Mouse (Mus musculus) kidney, embryonic 16.5 days (tissue): ENCODE results near the gene Lmtk3. TPM values are rescaled to one million over a fixed set of nuclear protein-coding genes. Genes with fewer than 3 reads are reported as not detected.

ENCODE experiments used
- ATAC-seq: fragments of 200-750 bp; cut with Nextera tagmentation; 2 replicates; pipeline ENCODE4 v1.8.0; 2017; ENCODE audit warnings: moderate TSS enrichment; ENCODE audit not compliant: low FRiP score, low TSS enrichment
- H3K27ac ChIP-seq: fragments of 300-500 bp; sonication (generic); 2 replicates; pipeline ENCODE4 v1.5.1; 2014; ENCODE audit warnings: low read length
- H3K27me3 ChIP-seq: fragments of 300-500 bp; sonication (generic); 2 replicates; pipeline ENCODE4 v1.6.1; 2014; ENCODE audit warnings: low read length, control low read depth, mixed read lengths; ENCODE audit not compliant: insufficient read depth
- H3K36me3 ChIP-seq: fragments of 300-500 bp; sonication (generic); 2 replicates; pipeline ENCODE4 v1.6.1; 2014; ENCODE audit warnings: low read length, control low read depth, mixed read lengths; ENCODE audit not compliant: insufficient read depth
- H3K4me1 ChIP-seq: fragments of 300-500 bp; sonication (generic); 2 replicates; pipeline ENCODE4 v1.6.1; 2014; ENCODE audit warnings: low read length, control low read depth, mixed read lengths; ENCODE audit not compliant: insufficient read depth
- H3K4me2 ChIP-seq: fragments of 300-500 bp; sonication (generic); replicated peaks from 2 replicates; pipeline ENCODE4 v1.6.1; 2014; ENCODE audit warnings: low read depth, low read length
- H3K4me3 ChIP-seq: fragments of 300-500 bp; sonication (generic); 2 replicates; pipeline ENCODE4 v1.5.1; 2014; ENCODE audit warnings: mild to moderate bottlenecking, low read length
- H3K9ac ChIP-seq: fragments of 300-500 bp; sonication (generic); replicated peaks from 2 replicates; pipeline ENCODE4 v1.6.1; 2014; ENCODE audit warnings: low read length
- H3K9me3 ChIP-seq: fragments of 300-500 bp; sonication (generic); 2 replicates; pipeline ENCODE4 v1.6.1; 2016; ENCODE audit warnings: low read length, control low read depth
- WGBS: fragments of 180-500 bp; shearing (Covaris S2); extraction: QIAGEN DNeasy Blood & Tissue Kit; methylation state at CpG from one replicate; pipeline ENCODE4 v1.1.7; 2014; 5-methylcytosine and 5-hydroxymethylcytosine counted together
- polyA plus RNA-seq: library from polyadenylated mRNA; unstranded; fragments of >200 nt; fragmentation: Nextera tagmentation; extraction: Ambion mirVana; gene quantifications from 2 replicates; pipeline ENCODE4 v1.2.1, GENCODE M21; 2015

Gene Lmtk3
- polyA plus RNA-seq, 1 experiment from 2014 or later: 1.3 TPM

DNA sequence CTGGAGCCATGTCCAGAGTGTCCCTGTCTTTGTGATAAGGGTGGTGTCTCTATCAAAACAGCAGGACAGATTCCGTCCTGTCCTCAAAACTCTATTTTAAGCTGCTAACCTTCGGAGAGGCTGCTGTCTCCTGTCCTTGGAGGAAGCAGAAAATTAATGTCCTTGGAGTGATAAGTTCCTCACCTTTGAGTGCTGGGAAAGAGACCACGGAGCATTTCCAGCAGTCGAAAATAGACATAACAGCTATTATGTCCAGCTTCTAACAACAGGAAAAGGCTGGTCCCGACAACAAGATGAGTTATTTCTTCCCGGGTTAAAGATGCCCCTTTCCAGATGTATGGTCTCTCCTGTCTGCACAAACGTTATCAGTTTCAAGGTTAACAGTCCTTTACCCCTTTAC is 8.3 kb upstream of the Lmtk3 start:
- H3K4me2 ChIP-seq: no peak overlapping the region
- peaks cover 7% of the 10 kb centered on the region for H3K4me1 ChIP-seq
- ATAC-seq: no peak
- H3K9me3 ChIP-seq: no peaks in the 10 kb centered on the region
- no peak overlapping the region for H3K4me3 ChIP-seq
- H3K9ac ChIP-seq: no peak overlapping the region
- no peak overlapping the region for H3K27ac ChIP-seq
- no peaks in the 10 kb centered on the region for H3K36me3 ChIP-seq
- H3K27me3 ChIP-seq: no peaks in the 10 kb centered on the region
- 56% methylated on average over 7 of the region's 7 CpGs for WGBS

DNA sequence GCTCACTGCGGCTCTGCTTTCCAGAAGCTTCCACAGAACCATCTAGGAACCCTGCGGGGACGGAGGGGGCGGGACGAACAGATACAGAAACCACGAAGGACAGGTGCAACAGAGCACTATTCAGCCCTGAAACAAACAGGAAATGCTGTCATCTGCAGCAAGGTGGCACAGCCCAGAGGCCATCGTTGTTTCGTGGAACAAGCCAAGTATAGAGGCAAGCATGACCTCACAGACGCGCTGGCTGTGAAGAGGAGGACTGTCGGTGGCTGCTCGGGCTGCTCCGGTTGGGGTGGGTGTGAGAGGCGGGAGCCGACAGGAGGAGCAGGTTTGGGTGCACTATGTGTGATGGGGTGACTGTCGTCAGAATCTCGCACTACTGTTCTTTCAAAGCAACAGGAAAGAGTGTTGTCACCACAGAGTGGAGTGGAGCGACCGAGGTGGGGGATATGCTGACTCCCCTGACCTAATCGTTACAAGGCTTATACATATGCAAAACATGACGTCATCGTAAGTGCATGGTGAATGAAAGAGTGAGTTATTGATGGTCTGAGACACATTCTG is 4.4 kb upstream of the Lmtk3 start:
- Histone ChIP-seq H3K9me3 (no peaks in the 10 kb centered on the region), H3K27ac (no peak overlapping the region), H3K4me2 (peak overlapping the region; percentile 42), H3K4me3 (peak overlapping the region; percentile 4; the same call in 1 of the 2 replicates), H3K27me3 (no peaks in the 10 kb centered on the region), H3K36me3 (no peaks in the 10 kb centered on the region), H3K4me1 (peaks cover 11% of the 10 kb centered on the region), H3K9ac (no peak overlapping the region; the same call in 1 of the 2 replicates)
- peak; percentile 39; the same call in 1 of the 2 replicates for ATAC-seq
- 17% methylated on average over 22 of the region's 22 CpGs for WGBS

DNA sequence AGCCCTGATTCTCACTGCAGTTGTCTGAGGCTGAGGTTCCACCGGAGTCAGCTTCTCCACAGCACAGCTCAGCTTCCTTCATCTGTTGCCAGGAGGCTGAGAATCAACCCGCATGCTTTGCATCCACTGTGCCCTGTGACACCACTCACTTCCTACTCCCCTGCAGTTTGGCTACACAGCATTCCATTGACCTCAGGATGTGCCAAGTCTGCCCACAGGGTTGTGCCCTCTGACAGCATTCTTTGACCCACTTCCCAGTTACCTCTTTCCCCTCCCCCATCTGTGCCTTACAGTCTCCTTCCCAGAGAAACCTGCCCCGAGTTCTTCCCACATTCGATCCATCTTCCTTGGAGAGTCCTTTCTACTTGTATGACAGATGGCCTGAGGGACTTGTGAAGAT is 1.3 kb upstream of the Lmtk3 start:
- Histone ChIP-seq H3K4me1 (peaks cover 30% of the 10 kb centered on the region), H3K27ac (no peak overlapping the region), H3K9me3 (no peaks in the 10 kb centered on the region), H3K36me3 (no peaks in the 10 kb centered on the region), H3K27me3 (no peaks in the 10 kb centered on the region), H3K4me3 (no peak overlapping the region), H3K9ac (no peak overlapping the region), H3K4me2 (no peak overlapping the region)
- WGBS: 63% methylated on average over 4 of the region's 4 CpGs
- ATAC-seq: no peak

DNA sequence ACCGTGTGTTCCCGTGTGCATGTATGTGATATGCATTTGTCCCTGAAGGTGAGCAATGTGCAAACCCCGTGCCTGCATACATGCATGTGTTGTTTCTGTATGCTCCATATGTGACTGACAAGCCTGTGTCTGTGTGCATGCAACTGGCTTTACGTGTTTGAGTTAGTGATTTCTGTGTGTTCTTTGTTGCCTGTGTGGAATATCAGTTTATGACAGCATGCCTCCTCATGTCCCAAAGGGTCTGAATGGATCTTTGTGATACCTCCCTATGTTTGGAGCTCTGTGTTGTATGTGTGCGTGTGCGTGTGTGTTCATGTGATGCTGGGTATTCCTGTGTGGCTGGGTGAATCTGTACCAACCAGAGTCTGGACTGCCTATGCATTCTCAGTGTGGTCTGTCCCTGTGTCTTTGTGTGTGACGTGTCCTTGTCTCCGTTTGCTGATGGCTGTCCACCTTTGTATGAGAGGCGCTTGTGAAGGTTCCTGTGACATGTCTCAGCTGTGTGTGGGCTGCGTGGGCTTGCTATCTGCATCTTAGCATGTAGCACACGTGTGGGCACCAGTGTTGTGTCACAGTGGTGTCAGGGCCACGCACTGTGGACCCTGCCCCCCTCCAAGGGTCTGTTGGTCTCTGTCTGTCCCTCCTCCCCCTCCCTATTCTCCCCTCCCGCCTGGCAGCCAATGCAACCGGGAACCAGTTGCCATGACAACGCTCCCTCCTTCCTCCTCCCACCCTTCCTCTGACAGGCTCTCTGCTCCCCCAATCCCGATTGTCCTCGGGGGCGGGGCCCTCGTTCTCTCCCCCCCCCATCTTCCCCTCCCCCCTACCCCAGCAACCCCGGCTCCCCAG is 1.2 kb downstream of the Lmtk3 start, which contains the start of gene Sult2b1:
Sult2b1 (minus strand) TSS at position 146 of the 849 bp plus-strand sequence.
- WGBS: 25% methylated on average over 19 of the region's 20 CpGs
- Histone ChIP-seq H3K27ac (no peak within 1 kb of the TSS), H3K9me3 (no peaks in the 10 kb centered on the region), H3K9ac (peak within 1 kb of the TSS; percentile 80), H3K4me2 (peak within 1 kb of the TSS; percentile 94), H3K4me1 (peaks cover 23% of the 10 kb centered on the region), H3K4me3 (peak within 1 kb of the TSS; percentile 70), H3K36me3 (peaks cover 1% of the 10 kb centered on the region), H3K27me3 (no peaks in the 10 kb centered on the region)
- ATAC-seq: peak; percentile 27; the same call in 1 of the 2 replicates

DNA sequence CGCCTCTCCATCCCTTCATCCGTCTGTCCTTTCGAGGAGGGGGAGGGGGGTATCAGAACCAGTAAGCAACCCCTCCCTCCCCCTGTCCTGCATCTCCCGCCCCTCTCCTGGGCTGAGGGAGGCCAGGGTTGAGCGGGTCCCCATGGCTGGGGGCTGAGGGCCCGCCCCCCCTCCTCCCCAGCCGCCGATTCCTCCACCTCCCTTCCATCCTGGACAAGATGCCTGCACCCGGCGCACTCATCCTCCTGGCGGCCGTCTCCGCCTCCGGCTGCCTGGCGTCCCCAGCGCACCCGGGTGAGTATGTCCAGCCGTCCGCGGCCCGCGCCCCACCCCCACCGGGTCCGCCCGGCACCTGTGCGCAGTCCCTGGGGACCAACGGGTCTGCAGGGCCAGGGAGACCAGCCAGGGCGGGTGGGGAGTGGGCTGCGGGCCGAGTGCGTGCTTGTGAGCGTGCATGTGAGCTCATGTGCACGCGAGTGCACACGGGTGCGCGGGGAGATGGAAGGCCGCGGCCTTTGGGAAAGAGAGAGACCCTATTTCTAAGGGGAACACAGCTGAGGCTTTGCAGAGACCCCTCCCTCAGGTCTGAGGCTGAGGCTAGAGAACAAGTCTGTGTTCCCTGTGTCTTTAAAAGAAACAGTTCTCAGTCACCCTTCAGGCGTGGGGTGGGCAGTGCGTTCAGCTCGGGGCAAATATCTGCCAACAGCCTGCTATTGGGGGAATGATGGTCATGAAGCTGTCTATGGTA is 2.0 kb downstream of the Lmtk3 start:
- H3K9ac ChIP-seq: peak overlapping the region; percentile 74
- peak overlapping the region; percentile 70 for H3K4me3 ChIP-seq
- WGBS: under 1% methylated on average over 38 of the region's 42 CpGs
- no peaks in the 10 kb centered on the region for H3K9me3 ChIP-seq
- H3K27me3 ChIP-seq: no peaks in the 10 kb centered on the region
- H3K4me1 ChIP-seq: peaks cover 25% of the 10 kb centered on the region
- H3K27ac ChIP-seq: peak overlapping the region; percentile 43; the same call in 1 of the 2 replicates
- ATAC-seq: peak; percentile 46
- peaks cover 8% of the 10 kb centered on the region for H3K36me3 ChIP-seq
- peak overlapping the region; percentile 94 for H3K4me2 ChIP-seq

DNA sequence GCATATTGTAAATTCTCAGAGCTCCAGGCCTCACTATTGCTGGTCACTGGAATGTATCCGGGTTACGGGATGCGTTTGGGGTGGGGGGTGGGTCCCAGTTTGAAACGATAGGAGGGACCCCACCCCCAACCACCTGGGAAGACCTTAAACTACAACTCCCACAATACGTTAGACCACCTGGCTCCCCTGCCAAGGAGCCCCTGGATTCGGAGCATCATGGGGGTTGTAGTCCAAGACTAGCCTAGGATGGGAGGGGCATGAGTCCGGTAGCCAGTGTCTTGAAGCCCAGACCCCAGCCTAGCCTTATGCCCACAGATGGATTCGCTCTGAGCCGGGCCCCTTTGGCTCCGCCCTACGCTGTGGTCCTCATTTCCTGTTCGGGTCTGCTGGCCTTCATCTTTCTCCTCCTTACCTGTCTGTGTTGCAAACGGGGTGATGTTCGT is 2.6 kb downstream of the Lmtk3 start:
- Histone ChIP-seq H3K27ac (no peak overlapping the region), H3K27me3 (no peaks in the 10 kb centered on the region), H3K9me3 (no peaks in the 10 kb centered on the region), H3K4me3 (peak overlapping the region; percentile 70), H3K36me3 (peaks cover 8% of the 10 kb centered on the region), H3K9ac (peak overlapping the region; percentile 74), H3K4me2 (peak overlapping the region; percentile 94), H3K4me1 (peaks cover 30% of the 10 kb centered on the region)
- 0% methylated on average over 14 of the region's 14 CpGs for WGBS
- peak; percentile 74 for ATAC-seq

DNA sequence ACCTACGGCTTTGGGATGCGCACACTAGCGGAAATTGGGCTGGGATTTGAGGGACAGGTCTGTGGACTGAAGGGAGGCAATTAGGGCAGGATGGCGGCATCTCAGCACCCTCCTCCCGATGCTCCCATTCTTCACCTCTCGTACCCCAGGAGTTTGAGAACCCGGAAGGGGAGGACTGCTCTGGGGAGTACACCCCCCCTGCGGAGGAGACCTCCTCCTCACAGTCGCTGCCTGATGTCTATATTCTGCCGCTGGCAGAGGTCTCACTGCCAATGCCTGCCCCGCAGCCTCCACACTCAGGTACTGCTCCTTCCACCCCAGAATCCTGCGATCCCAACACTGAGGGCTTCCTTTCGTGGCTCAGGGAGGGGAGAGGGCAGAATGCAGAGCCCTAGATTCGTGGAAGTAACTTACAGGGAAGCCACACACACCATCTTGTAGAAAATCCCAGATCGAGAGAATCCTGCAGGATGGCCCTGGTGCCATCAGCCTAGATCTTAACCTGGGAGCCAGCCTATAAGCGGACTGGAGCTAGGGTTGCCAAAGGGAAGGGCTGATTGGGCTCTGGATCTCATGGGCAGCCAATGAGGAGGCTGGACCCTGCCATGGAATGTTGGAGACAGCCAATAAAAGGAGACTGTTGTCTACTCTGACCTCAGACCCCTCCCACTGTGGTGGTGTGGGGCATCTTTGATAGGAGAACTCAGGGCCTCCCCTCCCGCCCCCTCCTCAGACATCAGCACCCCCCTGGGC is 3.3 kb downstream of the Lmtk3 start:
- no peaks in the 10 kb centered on the region for H3K27me3 ChIP-seq
- peak overlapping the region; percentile 74 for H3K9ac ChIP-seq

DNA sequence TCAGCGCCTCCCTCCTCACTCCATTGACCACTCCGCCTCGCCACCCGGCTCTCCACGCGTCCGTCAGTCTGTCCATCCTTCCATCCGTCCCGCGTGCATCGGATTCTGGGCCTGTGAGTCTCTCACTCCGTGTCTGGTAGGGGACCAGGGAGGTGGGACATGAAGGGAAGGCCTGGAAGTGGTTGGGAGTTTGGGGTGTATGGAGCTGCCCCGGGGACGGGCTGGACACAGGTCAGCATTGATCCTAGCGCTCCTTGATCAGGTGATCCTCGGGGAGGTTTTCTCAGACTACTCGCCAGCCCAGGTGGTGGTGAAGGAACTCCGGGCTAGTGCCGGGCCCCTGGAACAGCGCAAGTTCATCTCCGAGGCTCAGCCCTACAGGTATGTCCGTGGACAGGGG is 4.1 kb downstream of the Lmtk3 start:
- Histone ChIP-seq H3K9me3 (no peaks in the 10 kb centered on the region), H3K4me2 (peak overlapping the region; percentile 94), H3K27me3 (no peaks in the 10 kb centered on the region), H3K4me3 (no peak overlapping the region), H3K36me3 (peaks cover 8% of the 10 kb centered on the region), H3K4me1 (peaks cover 30% of the 10 kb centered on the region), H3K27ac (no peak overlapping the region), H3K9ac (no peak overlapping the region)
- 83% methylated on average over 21 of the region's 22 CpGs for WGBS
- no peak for ATAC-seq

More for the DNA sequence above, 3.3 kb downstream of the Lmtk3 start:
- Histone ChIP-seq H3K4me1 (peaks cover 30% of the 10 kb centered on the region), H3K4me2 (peak overlapping the region; percentile 94), H3K4me3 (peak overlapping the region; percentile 70), H3K9me3 (no peaks in the 10 kb centered on the region), H3K36me3 (peaks cover 8% of the 10 kb centered on the region), H3K27ac (no peak overlapping the region)
- ATAC-seq: peak; percentile 62
- 11% methylated on average over 17 of the region's 17 CpGs for WGBS

DNA sequence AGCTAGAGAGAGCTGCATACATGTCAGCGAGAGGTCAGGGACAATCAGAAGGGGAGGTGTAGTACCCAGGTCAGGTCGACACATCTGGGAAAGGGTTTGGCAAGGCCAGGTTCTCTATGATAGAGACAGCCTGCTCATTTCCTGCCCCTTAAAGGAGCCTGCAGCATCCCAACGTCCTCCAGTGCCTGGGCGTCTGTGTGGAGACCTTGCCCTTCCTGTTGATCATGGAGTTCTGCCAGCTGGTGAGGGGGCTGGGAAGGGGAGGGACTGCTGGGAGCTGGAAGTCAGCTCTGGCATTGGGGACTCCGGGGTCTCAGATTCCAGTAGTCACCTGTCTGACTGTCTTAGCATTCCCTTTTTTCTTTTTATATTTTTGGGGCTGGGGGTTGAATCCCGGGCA is 7.2 kb downstream of the Lmtk3 start:
- 51% methylated on average over 6 of the region's 6 CpGs for WGBS
- Histone ChIP-seq H3K27ac (peak overlapping the region; percentile 4; the same call in 1 of the 2 replicates), H3K4me1 (peaks cover 14% of the 10 kb centered on the region; the same call in 1 of the 2 replicates), H3K27me3 (no peaks in the 10 kb centered on the region), H3K4me2 (no peak overlapping the region), H3K4me3 (no peak overlapping the region), H3K36me3 (peaks cover 18% of the 10 kb centered on the region), H3K9me3 (no peaks in the 10 kb centered on the region), H3K9ac (no peak overlapping the region)
- ATAC-seq: no peak
